Mouse (Mus musculus): ENCODE measurements around the gene Chp2. TPM values are rescaled to one million over a fixed set of nuclear protein-coding genes. Genes with fewer than 3 reads are reported as not detected.
A peak's percentile ranks its signal among the peaks of the same experiment; 100 is the strongest.

Chp2 gene
- 1.2 and 1.6 TPM in 2 replicates for polyA plus RNA-seq (2012; rRNA removed)

DNA sequence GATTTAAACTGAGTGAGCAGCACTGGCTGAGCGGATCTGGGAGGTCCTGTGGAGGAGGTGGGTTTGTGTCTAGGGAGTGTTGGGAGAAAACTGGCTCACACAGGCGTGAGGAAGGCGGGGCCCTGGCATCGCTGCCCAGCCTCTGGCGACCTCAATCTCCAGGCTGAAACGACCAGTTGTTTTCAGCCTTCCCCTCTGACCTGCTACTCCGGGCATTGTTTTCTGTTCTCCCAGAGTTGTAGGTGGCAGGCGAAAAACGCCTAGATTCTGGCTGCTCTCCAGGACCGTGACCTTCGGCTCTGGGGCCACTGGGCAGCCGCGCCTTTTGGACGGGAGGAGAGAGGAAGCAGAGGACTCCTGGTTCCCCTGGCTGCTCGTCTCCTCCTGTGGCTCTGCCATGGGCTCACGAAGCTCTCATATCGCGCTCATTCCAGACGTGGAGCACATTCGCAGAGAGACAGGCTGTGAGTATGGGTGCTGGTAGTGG lies at the start of gene Chp2:
Gene Chp2, plus strand, starts transcription at position 182 of the 487 bp plus-strand sequence.
- Histone ChIP-seq H3K4me1 (ENCODE audit: control insufficient read depth, insufficient read depth, low read length) (no peaks in the 10 kb centered on the region), H3K4me3 (ENCODE audit: insufficient read depth, low read depth, low read length) (no peak within 1 kb of the TSS), H3K36me3 (ENCODE audit: control insufficient read depth, insufficient read depth, low read length) (no peaks in the 10 kb centered on the region), H3K27ac (ENCODE audit: insufficient read depth, low read depth, low read length) (no peak within 1 kb of the TSS), H3K27me3 (replicated peaks; ENCODE audit: control insufficient read depth, insufficient read depth, low read length) (no peaks in the 10 kb centered on the region)
- no peak for TF ChIP-seq POLR2A (IDR thresholded peaks at IDR 0.05; ENCODE audit: low read depth, low read length)
- no peak for TF ChIP-seq CTCF (conservative IDR thresholded peaks at IDR 0.05; ENCODE audit: insufficient read depth, insufficient read length, low read depth, low read length)
- DNase-seq, result peak; percentile 43
- WGBS, result 8% methylated on average over 20 of the region's 20 CpGs

DNA sequence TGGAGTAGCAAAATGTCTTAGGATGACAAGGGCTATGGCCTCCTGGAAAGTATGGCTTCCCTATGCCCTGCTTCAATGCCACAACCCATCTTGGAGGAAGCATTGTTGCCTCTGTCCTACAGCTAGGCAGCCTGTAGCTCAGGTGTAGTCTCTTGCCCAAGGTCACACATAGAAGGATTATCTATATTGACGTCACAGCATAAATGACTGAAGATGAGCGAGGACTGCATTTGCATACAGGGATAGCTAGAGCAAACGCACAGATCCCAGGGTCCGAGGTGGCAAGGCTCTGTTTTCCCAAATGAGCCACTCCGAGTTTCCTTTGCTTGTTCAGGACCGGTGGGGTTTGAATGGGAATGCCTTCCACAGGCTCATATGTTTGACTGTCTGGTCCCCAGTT lies 48.6 kb upstream of the Chp2 start:
- Histone ChIP-seq H3K27me3 (replicated peaks; ENCODE audit: control insufficient read depth, insufficient read depth, low read length) (no peaks in the 10 kb centered on the region), H3K4me1 (ENCODE audit: control insufficient read depth, insufficient read depth, low read length) (no peaks in the 10 kb centered on the region), H3K36me3 (ENCODE audit: control insufficient read depth, insufficient read depth, low read length) (no peaks in the 10 kb centered on the region), H3K27ac (ENCODE audit: insufficient read depth, low read depth, low read length) (no peak overlapping the region), H3K4me3 (ENCODE audit: insufficient read depth, low read depth, low read length) (no peak overlapping the region)
- no peak for DNase-seq
- TF ChIP-seq POLR2A (IDR thresholded peaks at IDR 0.05; ENCODE audit: low read depth, low read length) (no peak), CTCF (conservative IDR thresholded peaks at IDR 0.05; ENCODE audit: insufficient read depth, insufficient read length, low read depth, low read length) (no peak)
- WGBS, result 84% methylated on average over 6 of the region's 6 CpGs

DNA sequence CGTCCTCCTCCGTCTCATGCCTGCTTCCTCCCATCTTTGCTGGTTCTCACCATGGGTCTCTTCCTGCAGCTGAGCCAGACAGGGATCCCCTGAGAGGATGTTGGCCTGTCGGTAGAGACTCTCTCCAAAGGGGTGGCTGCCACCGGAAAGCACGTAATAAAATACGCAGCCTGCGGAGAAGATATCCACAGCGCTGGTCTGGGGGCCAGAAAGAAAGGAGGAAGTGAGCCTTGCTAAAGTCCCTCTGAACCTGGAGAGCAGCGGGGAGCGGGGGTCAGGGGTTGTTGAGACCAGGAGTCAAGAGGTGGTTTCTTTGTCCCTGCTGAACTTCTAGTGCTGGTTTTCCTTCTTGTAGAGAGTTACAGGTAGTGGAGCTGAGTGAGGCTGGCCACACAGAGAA lies 47.7 kb upstream of the Chp2 start:
- WGBS, result 74% methylated on average over 10 of the region's 10 CpGs
- TF ChIP-seq CTCF (conservative IDR thresholded peaks at IDR 0.05; ENCODE audit: insufficient read depth, insufficient read length, low read depth, low read length) (no peak), POLR2A (IDR thresholded peaks at IDR 0.05; ENCODE audit: low read depth, low read length) (no peak)
- no peak overlapping the region for H3K27ac ChIP-seq (ENCODE audit: insufficient read depth, low read depth, low read length)
- no peaks in the 10 kb centered on the region for H3K4me1 ChIP-seq (ENCODE audit: control insufficient read depth, insufficient read depth, low read length)
- DNase-seq, result no peak
- no peaks in the 10 kb centered on the region for H3K36me3 ChIP-seq (ENCODE audit: control insufficient read depth, insufficient read depth, low read length)
- no peaks in the 10 kb centered on the region for H3K27me3 ChIP-seq (replicated peaks; ENCODE audit: control insufficient read depth, insufficient read depth, low read length)
- H3K4me3 ChIP-seq (ENCODE audit: insufficient read depth, low read depth, low read length), result no peak overlapping the region

DNA sequence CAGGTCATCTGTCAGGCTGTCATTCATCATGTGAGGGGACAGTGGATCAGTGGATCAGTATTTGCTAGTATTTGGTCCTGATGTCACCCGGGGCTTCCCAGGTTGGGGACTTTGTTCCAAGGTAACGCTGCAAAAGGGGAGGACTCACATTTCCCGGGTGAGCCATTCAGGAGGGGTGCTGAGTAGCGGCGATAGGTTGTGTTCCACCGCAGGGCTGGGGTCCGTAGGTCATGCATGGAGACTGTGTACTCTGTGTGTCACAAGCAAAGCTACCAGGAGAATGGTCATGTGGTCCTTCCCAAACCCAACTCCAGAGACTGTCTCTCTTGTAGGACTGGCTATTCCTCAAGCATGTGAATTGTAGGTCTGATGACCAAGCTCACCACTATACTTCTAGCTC lies 38.6 kb upstream of the Chp2 start:
- no peak overlapping the region for H3K27ac ChIP-seq (ENCODE audit: insufficient read depth, low read depth, low read length)
- no peaks in the 10 kb centered on the region for H3K27me3 ChIP-seq (replicated peaks; ENCODE audit: control insufficient read depth, insufficient read depth, low read length)
- 87% methylated on average over 7 of the region's 7 CpGs for WGBS
- no peak overlapping the region for H3K4me3 ChIP-seq (ENCODE audit: insufficient read depth, low read depth, low read length)
- no peaks in the 10 kb centered on the region for H3K36me3 ChIP-seq (ENCODE audit: control insufficient read depth, insufficient read depth, low read length)
- no peak for DNase-seq
- H3K4me1 ChIP-seq (ENCODE audit: control insufficient read depth, insufficient read depth, low read length), result no peaks in the 10 kb centered on the region
- TF ChIP-seq CTCF (conservative IDR thresholded peaks at IDR 0.05; ENCODE audit: insufficient read depth, insufficient read length, low read depth, low read length), result no peak
- no peak for TF ChIP-seq POLR2A (IDR thresholded peaks at IDR 0.05; ENCODE audit: low read depth, low read length)

DNA sequence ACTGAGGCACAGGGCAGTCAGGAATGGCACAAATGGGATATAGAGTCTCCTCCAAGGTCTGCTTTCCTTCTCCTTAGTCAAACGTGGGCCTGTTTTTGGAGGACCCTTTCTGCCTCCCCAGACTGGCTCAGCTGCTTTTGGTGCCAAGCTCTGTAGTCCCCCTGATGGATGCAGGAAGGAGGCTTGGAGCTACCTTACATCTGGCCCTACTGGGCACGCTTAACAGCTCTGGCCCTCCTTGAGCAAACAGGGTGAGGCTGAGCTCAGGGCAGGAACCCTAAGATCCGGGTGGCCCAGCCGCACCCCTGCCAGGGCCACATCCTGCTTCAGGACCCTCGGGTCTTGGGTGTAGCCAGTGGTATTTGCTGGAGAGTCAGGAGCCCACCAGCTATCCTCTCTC lies 34.7 kb upstream of the Chp2 start:
- WGBS, result 69% methylated on average over 5 of the region's 5 CpGs
- no peak for DNase-seq
- H3K4me3 ChIP-seq (ENCODE audit: insufficient read depth, low read depth, low read length), result no peak overlapping the region
- H3K27me3 ChIP-seq (replicated peaks; ENCODE audit: control insufficient read depth, insufficient read depth, low read length), result no peaks in the 10 kb centered on the region
- H3K36me3 ChIP-seq (ENCODE audit: control insufficient read depth, insufficient read depth, low read length), result no peaks in the 10 kb centered on the region
- no peaks in the 10 kb centered on the region for H3K4me1 ChIP-seq (ENCODE audit: control insufficient read depth, insufficient read depth, low read length)
- no peak for TF ChIP-seq CTCF (conservative IDR thresholded peaks at IDR 0.05; ENCODE audit: insufficient read depth, insufficient read length, low read depth, low read length)
- no peak for TF ChIP-seq POLR2A (IDR thresholded peaks at IDR 0.05; ENCODE audit: low read depth, low read length)
- H3K27ac ChIP-seq (ENCODE audit: insufficient read depth, low read depth, low read length), result no peak overlapping the region

DNA sequence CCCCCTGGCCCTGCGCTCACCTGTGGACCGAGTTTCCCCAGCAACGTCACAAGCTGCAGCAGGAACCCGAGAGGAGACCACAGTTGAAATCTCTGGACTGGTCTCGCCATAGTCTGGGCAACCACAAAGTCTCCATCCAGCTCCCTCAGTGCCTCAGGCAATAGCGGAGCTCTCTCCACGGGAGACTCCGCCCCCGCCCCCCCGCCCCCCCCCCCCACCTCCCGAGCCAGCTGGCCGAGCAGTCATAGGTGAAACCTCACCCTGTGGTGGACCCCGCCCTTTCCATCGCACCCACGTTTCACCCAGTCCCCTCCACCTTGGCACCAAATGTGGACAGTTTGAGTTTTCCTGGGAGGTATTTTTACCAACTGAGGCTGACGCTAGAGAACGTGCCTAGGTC lies 33.3 kb upstream of the Chp2 start, which contains the start of gene Ern2:
Gene Ern2, minus strand, starts transcription at position 165 of the 400 bp plus-strand sequence.
- Histone ChIP-seq H3K27me3 (replicated peaks; ENCODE audit: control insufficient read depth, insufficient read depth, low read length) (no peaks in the 10 kb centered on the region), H3K27ac (ENCODE audit: insufficient read depth, low read depth, low read length) (no peak within 1 kb of the TSS), H3K36me3 (ENCODE audit: control insufficient read depth, insufficient read depth, low read length) (no peaks in the 10 kb centered on the region), H3K4me3 (ENCODE audit: insufficient read depth, low read depth, low read length) (no peak within 1 kb of the TSS), H3K4me1 (ENCODE audit: control insufficient read depth, insufficient read depth, low read length) (no peaks in the 10 kb centered on the region)
- no peak for TF ChIP-seq CTCF (conservative IDR thresholded peaks at IDR 0.05; ENCODE audit: insufficient read depth, insufficient read length, low read depth, low read length)
- TF ChIP-seq POLR2A (IDR thresholded peaks at IDR 0.05; ENCODE audit: low read depth, low read length), result no peak
- WGBS, result 12% methylated on average over 17 of the region's 17 CpGs
- no peak for DNase-seq

DNA sequence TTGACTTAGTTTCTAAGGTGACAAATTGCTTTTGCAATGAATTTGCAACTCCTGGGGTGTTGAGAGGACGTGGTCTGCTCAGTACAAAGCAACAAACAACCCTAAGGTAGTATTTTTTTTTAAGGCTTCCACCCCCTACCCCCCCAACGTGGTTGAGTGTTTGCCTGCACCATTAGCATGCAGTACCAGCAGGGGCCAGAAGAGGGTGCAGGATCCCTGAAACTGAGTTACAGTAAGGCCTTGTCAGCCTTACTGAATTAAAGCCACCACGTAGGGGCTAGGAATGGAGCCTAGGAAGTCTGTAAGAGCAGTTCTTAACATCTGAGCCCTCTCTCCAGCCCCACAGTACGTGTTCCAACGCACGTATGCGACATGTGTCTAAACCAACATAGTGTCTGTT lies 29.8 kb upstream of the Chp2 start:
- Histone ChIP-seq H3K4me1 (ENCODE audit: control insufficient read depth, insufficient read depth, low read length) (no peaks in the 10 kb centered on the region), H3K4me3 (ENCODE audit: insufficient read depth, low read depth, low read length) (no peak overlapping the region), H3K27ac (ENCODE audit: insufficient read depth, low read depth, low read length) (no peak overlapping the region), H3K27me3 (replicated peaks; ENCODE audit: control insufficient read depth, insufficient read depth, low read length) (no peaks in the 10 kb centered on the region), H3K36me3 (ENCODE audit: control insufficient read depth, insufficient read depth, low read length) (no peaks in the 10 kb centered on the region)
- peak; percentile 78 for TF ChIP-seq CTCF (conservative IDR thresholded peaks at IDR 0.05; ENCODE audit: insufficient read depth, insufficient read length, low read depth, low read length)
- TF ChIP-seq POLR2A (IDR thresholded peaks at IDR 0.05; ENCODE audit: low read depth, low read length), result no peak
- WGBS, result 38% methylated on average over 7 of the region's 7 CpGs
- peak; percentile 23 for DNase-seq
